Comparison of ENCODE assay signal across 8 mouse cellular contexts in the genomic region with DNA sequence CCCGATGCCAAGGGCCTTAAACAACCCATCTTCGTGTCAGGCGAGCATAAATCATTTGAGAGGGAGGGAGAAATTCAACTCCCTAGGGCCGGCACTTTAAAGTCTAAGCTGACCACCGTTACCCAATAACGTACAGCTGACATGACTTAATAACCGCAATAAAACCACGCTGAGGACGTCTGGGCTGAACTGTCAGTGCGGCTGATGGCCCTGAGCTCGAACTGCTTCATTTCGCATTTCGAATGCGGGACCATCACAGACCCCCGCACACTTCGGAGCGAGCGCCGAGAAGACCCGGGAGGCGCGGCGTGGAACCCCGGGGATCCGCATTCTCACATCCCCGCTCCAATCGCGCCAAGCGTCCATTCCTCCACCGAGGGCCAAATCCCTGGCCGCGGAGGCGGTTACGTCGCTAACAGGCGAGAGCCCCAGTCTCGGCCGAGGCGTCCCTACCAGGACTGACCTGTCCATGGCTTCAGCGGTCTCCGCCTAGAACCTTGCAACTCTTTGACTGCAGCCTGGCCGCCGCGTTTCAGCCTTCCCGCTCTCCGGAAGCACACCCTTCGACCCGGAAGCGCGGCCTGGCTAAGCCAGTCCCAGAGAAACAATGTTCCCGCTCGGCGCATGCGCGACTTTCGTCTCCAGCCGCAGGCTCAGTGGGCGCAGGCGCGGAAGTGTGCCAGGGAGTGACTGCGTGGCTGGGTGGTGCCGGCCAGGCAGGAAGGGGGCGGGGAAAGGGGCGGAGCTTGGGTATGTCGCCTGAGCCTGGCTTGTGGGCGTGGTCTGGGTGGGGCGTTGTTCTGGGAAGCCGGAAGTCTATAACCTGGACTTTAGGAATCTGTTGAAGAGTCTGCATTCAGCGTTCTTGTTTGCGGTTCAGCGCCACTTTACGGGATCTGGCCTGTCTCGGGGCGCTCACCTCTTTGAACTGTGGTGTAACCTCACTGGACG. TPM values are rescaled to one million over a fixed set of nuclear protein-coding genes. Genes with fewer than 3 reads are reported as not detected.
DNase-seq lines count a peak whose midpoint lies in the region; ATAC-seq lines count a peak whose summit lies in the region.

A gene (minus strand): TSS at position 565 of the 951 bp plus-strand sequence.

- ATAC-seq in megakaryocyte progenitor cell, adult 5-6 weeks (replicated peaks; ENCODE audit: poor library complexity): peak; percentile 88

- DNase-seq in adipocyte (ENCODE audit: low spot score): peak; percentile 100
- DNase-seq in embryo, embryonic 10 days (ENCODE audit: low spot score): peak; percentile 100
- DNase-seq in gastrocnemius, postnatal 10 days: peak; percentile 100
- DNase-seq in induced T-regulatory cell, adult 2 months (ENCODE audit: low read depth): peak; percentile 100
- DNase-seq in left cerebral cortex, adult 9 months (ENCODE audit: low spot score in 2 of 2): peak; percentile 99 to 100
- peak; percentile 100 for DNase-seq in right cerebral cortex, postnatal 14 days
- peak; percentile 100 for DNase-seq in urinary bladder, postnatal 36 days (ENCODE audit: low spot score in 2 of 2)

RNA-seq across cellular contexts. Expression of the gene that starts here (rescaled TPM):
- 10 to 100 TPM; 13.8 TPM for total RNA-seq in gastrocnemius, postnatal 10 days (2021)
- total RNA-seq in megakaryocyte progenitor cell, adult 5-6 weeks (2015): 79.2 and 85.6 TPM in 2 replicates
- total RNA-seq in megakaryocyte progenitor cell, adult 5-6 weeks (2017): 111 and 153 TPM in 2 replicates

Comparison
In these comparisons a context has a peak if more than half of its experiments do, and no peak if none do; other contexts are left out.
1. Peak in every context shown above with its lines: DNase-seq and ATAC-seq.
2. RNA of the gene that starts here (total RNA-seq): 79.2 to 153 TPM in megakaryocyte progenitor cell, adult 5-6 weeks; 13.8 TPM in gastrocnemius, postnatal 10 days; every median in the first group is over 4 times any median in the second.